Mouse (Mus musculus) intestine, embryonic 15.5 days (tissue): ENCODE results near the gene Rag2. TPM values are rescaled to one million over a fixed set of nuclear protein-coding genes. Genes with fewer than 3 reads are reported as not detected.

Experiments
- ATAC-seq: fragments of 200-750 bp; cut with Nextera tagmentation; 2 replicates; pipeline ENCODE4 v1.8.0; 2017; ENCODE audit warnings: moderate TSS enrichment, moderate library complexity
- H3K27ac ChIP-seq: fragments of 300-500 bp; sonication (generic); 2 replicates; pipeline ENCODE4 v1.5.1; 2015; ENCODE audit warnings: mild to moderate bottlenecking, inconsistent platforms
- H3K27me3 ChIP-seq: fragments of 300-500 bp; sonication (generic); replicated peaks from 2 replicates; pipeline ENCODE4 v1.6.1; 2015; ENCODE audit warnings: inconsistent platforms
- H3K36me3 ChIP-seq: fragments of 300-500 bp; sonication (generic); 2 replicates; pipeline ENCODE4 v1.6.1; 2015; ENCODE audit warnings: inconsistent platforms
- H3K4me1 ChIP-seq: fragments of 300-500 bp; sonication (generic); replicated peaks from 2 replicates; pipeline ENCODE4 v1.6.1; 2015; ENCODE audit warnings: inconsistent platforms
- H3K4me2 ChIP-seq: fragments of 300-500 bp; sonication (generic); replicated peaks from 2 replicates; pipeline ENCODE4 v1.6.1; 2015; ENCODE audit warnings: mild to moderate bottlenecking, inconsistent platforms
- H3K4me3 ChIP-seq: fragments of 300-500 bp; sonication (generic); replicated peaks from 2 replicates; pipeline ENCODE4 v1.5.1; 2015; ENCODE audit warnings: inconsistent platforms
- H3K9ac ChIP-seq: fragments of 300-500 bp; sonication (generic); 2 replicates; pipeline ENCODE4 v1.6.1; 2015; ENCODE audit warnings: inconsistent platforms
- H3K9me3 ChIP-seq: fragments of 300-500 bp; sonication (generic); 2 replicates; pipeline ENCODE4 v1.6.1; 2016; ENCODE audit warnings: inconsistent platforms
- WGBS: fragments of 180-500 bp; shearing (Covaris S2); methylation state at CpG from one replicate; pipeline ENCODE4 v1.1.7; 2015; 5-methylcytosine and 5-hydroxymethylcytosine counted together
- polyA plus RNA-seq: library from polyadenylated mRNA; unstranded; fragments of >200 nt; fragmentation: Nextera tagmentation; extraction: Ambion mirVana; gene quantifications from 2 replicates; pipeline ENCODE4 v1.2.1, GENCODE M21; 2015

Gene Rag2
- polyA plus RNA-seq: 0.08 and 0.09 TPM in 2 replicates

GRCm38 (mm10) chr2:101624526-101624925, at the start of gene Rag2:
TSS of gene Rag2 (plus strand) at chr2:101624718.
- no peak for ATAC-seq
- no peak within 1 kb of the TSS for H3K4me2 ChIP-seq
- 49% methylated on average over 4 of the region's 4 CpGs for WGBS

GRCm38 (mm10) chr2:101577243-101577642, 47.3 kb upstream of the Rag2 start:
- Histone ChIP-seq H3K4me1 (no peaks in the 10 kb centered on the region), H3K9me3 (no peaks in the 10 kb centered on the region), H3K27ac (no peak overlapping the region), H3K4me2 (no peak overlapping the region), H3K9ac (no peak overlapping the region), H3K4me3 (no peak overlapping the region), H3K27me3 (no peaks in the 10 kb centered on the region), H3K36me3 (no peaks in the 10 kb centered on the region)
- ATAC-seq: no peak
- WGBS: 69% methylated on average over 4 of the region's 4 CpGs

More at GRCm38 (mm10) chr2:101624526-101624925, at the start of gene Rag2:
- Histone ChIP-seq H3K9ac (no peak within 1 kb of the TSS), H3K4me3 (no peak within 1 kb of the TSS), H3K27me3 (no peaks in the 10 kb centered on the region), H3K36me3 (no peaks in the 10 kb centered on the region), H3K4me1 (no peaks in the 10 kb centered on the region), H3K27ac (no peak within 1 kb of the TSS), H3K9me3 (no peaks in the 10 kb centered on the region)

- no peak overlapping the region for H3K4me3 ChIP-seq
- no peak for ATAC-seq
Measured at GRCm38 (mm10) chr2:101580027-101580426, 44.5 kb upstream of the Rag2 start.

GRCm38 (mm10) chr2:101580428-101580827, 44.1 kb upstream of the Rag2 start:
- H3K9me3 ChIP-seq: no peaks in the 10 kb centered on the region
- no peak overlapping the region for H3K9ac ChIP-seq
- H3K27me3 ChIP-seq: no peaks in the 10 kb centered on the region
- no peaks in the 10 kb centered on the region for H3K4me1 ChIP-seq
- no peak overlapping the region for H3K27ac ChIP-seq
- ATAC-seq: no peak
- no peak overlapping the region for H3K4me2 ChIP-seq
- no peak overlapping the region for H3K4me3 ChIP-seq
- 80% methylated on average over 1 of the region's 1 CpGs for WGBS
- no peaks in the 10 kb centered on the region for H3K36me3 ChIP-seq

More at GRCm38 (mm10) chr2:101580027-101580426, 44.5 kb upstream of the Rag2 start:
- H3K9me3 ChIP-seq: no peaks in the 10 kb centered on the region
- H3K27me3 ChIP-seq: no peaks in the 10 kb centered on the region
- no peaks in the 10 kb centered on the region for H3K36me3 ChIP-seq
- no peak overlapping the region for H3K9ac ChIP-seq
- H3K4me1 ChIP-seq: no peaks in the 10 kb centered on the region
- no peak overlapping the region for H3K27ac ChIP-seq
- H3K4me2 ChIP-seq: no peak overlapping the region
- WGBS: 77% methylated on average over 2 of the region's 2 CpGs

- ATAC-seq: no peak
- 76% methylated on average over 3 of the region's 3 CpGs for WGBS
- Histone ChIP-seq H3K9me3 (no peaks in the 10 kb centered on the region), H3K4me2 (no peak overlapping the region), H3K4me3 (no peak overlapping the region), H3K27ac (no peak overlapping the region), H3K27me3 (no peaks in the 10 kb centered on the region), H3K36me3 (no peaks in the 10 kb centered on the region), H3K4me1 (no peaks in the 10 kb centered on the region), H3K9ac (no peak overlapping the region)
Measured at GRCm38 (mm10) chr2:101580977-101581376, 43.5 kb upstream of the Rag2 start.

GRCm38 (mm10) chr2:101581418-101581817, 43.1 kb upstream of the Rag2 start:
- H3K27me3 ChIP-seq: no peaks in the 10 kb centered on the region
- ATAC-seq: no peak
- no peak overlapping the region for H3K9ac ChIP-seq
- H3K27ac ChIP-seq: no peak overlapping the region
- no peaks in the 10 kb centered on the region for H3K9me3 ChIP-seq
- no peaks in the 10 kb centered on the region for H3K36me3 ChIP-seq
- no peak overlapping the region for H3K4me2 ChIP-seq
- no peak overlapping the region for H3K4me3 ChIP-seq
- H3K4me1 ChIP-seq: no peaks in the 10 kb centered on the region
- 78% methylated on average over 3 of the region's 3 CpGs for WGBS

- no peaks in the 10 kb centered on the region for H3K4me1 ChIP-seq
- no peak for ATAC-seq
- WGBS: 67% methylated on average over 8 of the region's 8 CpGs
Measured at GRCm38 (mm10) chr2:101591356-101591755, 33.2 kb upstream of the Rag2 start.

GRCm38 (mm10) chr2:101592023-101592841, 32.3 kb upstream of the Rag2 start:
- Histone ChIP-seq H3K27me3 (no peaks in the 10 kb centered on the region), H3K4me1 (no peaks in the 10 kb centered on the region), H3K9me3 (no peaks in the 10 kb centered on the region), H3K36me3 (no peaks in the 10 kb centered on the region), H3K9ac (no peak overlapping the region), H3K27ac (no peak overlapping the region), H3K4me2 (no peak overlapping the region), H3K4me3 (no peak overlapping the region)
- WGBS: 36% methylated on average over 10 of the region's 10 CpGs
- ATAC-seq: no peak

More at GRCm38 (mm10) chr2:101591356-101591755, 33.2 kb upstream of the Rag2 start:
- H3K4me2 ChIP-seq: no peak overlapping the region
- H3K9ac ChIP-seq: no peak overlapping the region
- no peak overlapping the region for H3K27ac ChIP-seq
- no peak overlapping the region for H3K4me3 ChIP-seq
- no peaks in the 10 kb centered on the region for H3K9me3 ChIP-seq
- H3K27me3 ChIP-seq: no peaks in the 10 kb centered on the region
- H3K36me3 ChIP-seq: no peaks in the 10 kb centered on the region

- no peak for ATAC-seq
- Histone ChIP-seq H3K36me3 (no peaks in the 10 kb centered on the region), H3K27me3 (no peaks in the 10 kb centered on the region), H3K4me1 (no peaks in the 10 kb centered on the region), H3K9me3 (no peaks in the 10 kb centered on the region), H3K27ac (no peak overlapping the region), H3K4me2 (no peak overlapping the region), H3K4me3 (no peak overlapping the region), H3K9ac (no peak overlapping the region)
- WGBS: 67% methylated on average over 8 of the region's 8 CpGs
Measured at GRCm38 (mm10) chr2:101592886-101593285, 31.6 kb upstream of the Rag2 start.

- no peaks in the 10 kb centered on the region for H3K9me3 ChIP-seq
- H3K9ac ChIP-seq: no peak overlapping the region
- H3K4me2 ChIP-seq: no peak overlapping the region
- H3K27ac ChIP-seq: no peak overlapping the region
- WGBS: 90% methylated on average over 5 of the region's 5 CpGs
- ATAC-seq: no peak
- H3K27me3 ChIP-seq: no peaks in the 10 kb centered on the region
- no peaks in the 10 kb centered on the region for H3K4me1 ChIP-seq
- H3K36me3 ChIP-seq: no peaks in the 10 kb centered on the region
- no peak overlapping the region for H3K4me3 ChIP-seq
Measured at GRCm38 (mm10) chr2:101594681-101595080, 29.8 kb upstream of the Rag2 start.

GRCm38 (mm10) chr2:101597186-101597585, 27.3 kb upstream of the Rag2 start:
- H3K4me2 ChIP-seq: no peak overlapping the region
- ATAC-seq: no peak
- H3K9ac ChIP-seq: no peak overlapping the region
- H3K4me1 ChIP-seq: no peaks in the 10 kb centered on the region
- H3K4me3 ChIP-seq: no peak overlapping the region
- H3K36me3 ChIP-seq: no peaks in the 10 kb centered on the region
- H3K9me3 ChIP-seq: no peaks in the 10 kb centered on the region
- H3K27ac ChIP-seq: no peak overlapping the region
- no peaks in the 10 kb centered on the region for H3K27me3 ChIP-seq

- no peak for ATAC-seq
- H3K4me1 ChIP-seq: no peaks in the 10 kb centered on the region
- H3K27me3 ChIP-seq: no peaks in the 10 kb centered on the region
- no peaks in the 10 kb centered on the region for H3K9me3 ChIP-seq
- H3K9ac ChIP-seq: no peak overlapping the region
- WGBS: 80% methylated on average over 13 of the region's 13 CpGs
- no peaks in the 10 kb centered on the region for H3K36me3 ChIP-seq
- H3K27ac ChIP-seq: no peak overlapping the region
- no peak overlapping the region for H3K4me2 ChIP-seq
- H3K4me3 ChIP-seq: no peak overlapping the region
Measured at GRCm38 (mm10) chr2:101598190-101599181, 26.0 kb upstream of the Rag2 start.
